Mouse (Mus musculus) retina, adult 2 months (tissue): ENCODE results near the gene Scel.

Experiments used
- DNase-seq: peaks from one replicate; pipeline ENCODE4 v3.0.0-alpha.2; 2012; ENCODE audit warnings: low read depth, low spot score

The Scel gene

GRCm38 (mm10) chr14:103651106-103651505 lies 138.0 kb downstream of the Scel start:
- no peak for DNase-seq

GRCm38 (mm10) chr14:103651562-103651961 lies 138.4 kb downstream of the Scel start:
- no peak for DNase-seq

GRCm38 (mm10) chr14:103652524-103652923 lies 139.4 kb downstream of the Scel start:
- no peak for DNase-seq

- DNase-seq = no peak
These were observed 140.7 kb downstream of the Scel start for GRCm38 (mm10) chr14:103653800-103654199.

- no peak for DNase-seq
These were observed 142.3 kb downstream of the Scel start for GRCm38 (mm10) chr14:103655448-103655847.

- no peak for DNase-seq
These were observed 144.7 kb downstream of the Scel start for GRCm38 (mm10) chr14:103657876-103658275.
